In the genomic region with DNA sequence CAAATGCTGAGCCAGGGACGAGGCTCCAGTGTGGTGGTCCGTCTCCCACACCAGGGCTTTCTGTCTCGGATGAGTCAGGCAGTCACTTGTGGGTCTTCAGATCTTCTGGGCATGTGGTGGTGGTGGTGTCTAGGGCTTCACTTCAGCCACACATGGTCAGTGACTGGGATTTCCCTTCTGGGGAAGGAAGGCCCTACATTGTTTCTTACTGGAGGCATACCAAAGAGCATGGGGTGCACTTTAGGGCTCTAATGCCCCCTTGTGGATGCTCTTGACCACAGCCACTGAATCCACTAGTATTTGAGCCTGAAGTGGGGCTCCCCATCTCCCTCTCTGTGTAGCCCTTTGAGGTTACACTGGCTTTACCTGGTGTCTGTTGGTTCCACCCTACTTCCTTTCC, we compare ENCODE assay signal across 9 mouse cellular contexts. TPM values are rescaled to one million over a fixed set of nuclear protein-coding genes. Genes with fewer than 3 reads are reported as not detected.
DNase-seq lines count a peak whose midpoint lies in the region; ATAC-seq and TF ChIP-seq lines count a peak whose summit lies in the region.
"Had no signal": no experiment of that assay in that cellular context is flagged by ENCODE, and none has a peak within 500 bp of the region (broad histone marks: within the 10 kb centered on the region; RNA-seq: fewer than 3 reads in every experiment).

No protein-coding gene starts in this region.

- TF ChIP-seq EP300 in ES-Bruce4 (IDR thresholded peaks at IDR 0.05; ENCODE audit: insufficient read depth, low read depth, low read length) = no peak
- TF ChIP-seq EP300 in stomach, postnatal 0 days (optimal IDR thresholded peaks at IDR 0.05) = no peak

- TF ChIP-seq CTCF in kidney, adult 2 months (conservative IDR thresholded peaks at IDR 0.05; ENCODE audit: insufficient read depth, insufficient read length, low read depth, low read length) = peak; percentile 81
- TF ChIP-seq CTCF in ES-Bruce4 (IDR thresholded peaks at IDR 0.05; ENCODE audit: low read depth, low read length) = peak; percentile 59
- peak; percentile 73 for TF ChIP-seq CTCF in forebrain, postnatal 0 days (IDR thresholded peaks at IDR 0.05; ENCODE audit: low read depth)
- TF ChIP-seq CTCF in stomach, postnatal 0 days (IDR thresholded peaks at IDR 0.05; ENCODE audit: low read depth) = peak; percentile 83

- no peak overlapping the region for H3K4me2 ChIP-seq in kidney, embryonic 15.5 days
- no peak overlapping the region for H3K4me2 ChIP-seq in forebrain, postnatal 0 days (ENCODE audit: low read depth)
- H3K4me2 ChIP-seq in stomach, postnatal 0 days (replicated peaks; ENCODE audit: low read depth) = no peak overlapping the region

- ATAC-seq in kidney, embryonic 15.5 days (replicated peaks; ENCODE audit: low FRiP score) = no peak
- ATAC-seq in forebrain, postnatal 0 days = no peak
- ATAC-seq in stomach, postnatal 0 days (ENCODE audit: low FRiP score, low TSS enrichment) = no peak

- H3K9me3 ChIP-seq in kidney, embryonic 15.5 days (replicated peaks) = no peaks in the 10 kb centered on the region
- no peaks in the 10 kb centered on the region for H3K9me3 ChIP-seq in ES-Bruce4 (replicated peaks; ENCODE audit: control insufficient read depth, insufficient read depth, low read length, poor library complexity, severe bottlenecking)
- no peaks in the 10 kb centered on the region for H3K9me3 ChIP-seq in forebrain, postnatal 0 days (ENCODE audit: low read length)
- no peaks in the 10 kb centered on the region for H3K9me3 ChIP-seq in stomach, postnatal 0 days (ENCODE audit: control insufficient read depth, low read length)

- no peak overlapping the region for H3K4me3 ChIP-seq in kidney, adult 2 months (ENCODE audit: insufficient read depth, low read depth, low read length)
- no peak overlapping the region for H3K4me3 ChIP-seq in kidney, embryonic 15.5 days (replicated peaks)
- H3K4me3 ChIP-seq in ES-Bruce4 (ENCODE audit: low read depth, low read length) = no peak overlapping the region
- no peak overlapping the region for H3K4me3 ChIP-seq in forebrain, postnatal 0 days (ENCODE audit: low read depth, low read length)
- no peak overlapping the region for H3K4me3 ChIP-seq in stomach, postnatal 0 days (ENCODE audit: low read depth, low read length)

- WGBS in kidney, adult 2 months = 96% methylated on average over 3 of the region's 3 CpGs
- 92% methylated on average over 3 of the region's 3 CpGs for WGBS in kidney, embryonic 15.5 days
- 91% methylated on average over 3 of the region's 3 CpGs for WGBS in forebrain, postnatal 0 days
- 95% methylated on average over 3 of the region's 3 CpGs for WGBS in stomach, postnatal 0 days

- no peaks in the 10 kb centered on the region; the same call in 1 of the 2 replicates for H3K4me1 ChIP-seq in kidney, adult 2 months (ENCODE audit: control insufficient read depth, insufficient read depth, low read length)
- H3K4me1 ChIP-seq in kidney, embryonic 15.5 days = peaks cover 6% of the 10 kb centered on the region
- H3K4me1 ChIP-seq in ES-Bruce4 (ENCODE audit: control insufficient read depth, insufficient read depth, low read length) = no peaks in the 10 kb centered on the region
- H3K4me1 ChIP-seq in forebrain, postnatal 0 days (ENCODE audit: insufficient read depth) = no peaks in the 10 kb centered on the region
- H3K4me1 ChIP-seq in stomach, postnatal 0 days (replicated peaks; ENCODE audit: control insufficient read depth, insufficient read depth) = no peaks in the 10 kb centered on the region

- H3K27ac ChIP-seq in kidney, adult 2 months (ENCODE audit: insufficient read depth, low read depth, low read length) = no peak overlapping the region
- H3K27ac ChIP-seq in kidney, embryonic 15.5 days = no peak overlapping the region
- H3K27ac ChIP-seq in ES-Bruce4 (ENCODE audit: insufficient read depth, low read length) = no peak overlapping the region
- H3K27ac ChIP-seq in forebrain, postnatal 0 days (ENCODE audit: low read depth, low read length) = no peak overlapping the region
- H3K27ac ChIP-seq in stomach, postnatal 0 days (replicated peaks) = no peak overlapping the region

- DNase-seq in kidney, adult 2 months = peak; percentile 59
- DNase-seq in brain, adult 2 months (ENCODE audit: low read depth, low spot score) = peak; percentile 84
- peak; percentile 54 for DNase-seq in forebrain, postnatal 0 days
- DNase-seq in left cerebral cortex, postnatal 4 days = peak; percentile 43
- DNase-seq in stomach, postnatal 0 days (ENCODE audit: low spot score) = peak; percentile 46
- DNase-seq in testis, postnatal 10 days (ENCODE audit: low spot score) = no peak

- TF ChIP-seq POLR2A in kidney, adult 2 months (IDR thresholded peaks at IDR 0.05; ENCODE audit: low read depth, low read length) = no peak
- TF ChIP-seq POLR2A in ES-Bruce4 (IDR thresholded peaks at IDR 0.05; ENCODE audit: insufficient read depth, low read length) = no peak

- no peaks in the 10 kb centered on the region for H3K27me3 ChIP-seq in kidney, adult 2 months (replicated peaks; ENCODE audit: control insufficient read depth, insufficient read depth, low read length)
- no peaks in the 10 kb centered on the region for H3K27me3 ChIP-seq in kidney, embryonic 15.5 days
- H3K27me3 ChIP-seq in ES-Bruce4 (ENCODE audit: control insufficient read depth, insufficient read depth, low read length, poor library complexity, severe bottlenecking) = no peaks in the 10 kb centered on the region
- no peaks in the 10 kb centered on the region for H3K27me3 ChIP-seq in forebrain, postnatal 0 days (ENCODE audit: insufficient read depth, low read length)
- no peaks in the 10 kb centered on the region for H3K27me3 ChIP-seq in stomach, postnatal 0 days (ENCODE audit: control insufficient read depth, insufficient read depth, low read length)

- no peaks in the 10 kb centered on the region for H3K36me3 ChIP-seq in kidney, adult 2 months (ENCODE audit: control insufficient read depth, insufficient read depth, low read length)
- H3K36me3 ChIP-seq in kidney, embryonic 15.5 days = no peaks in the 10 kb centered on the region
- H3K36me3 ChIP-seq in ES-Bruce4 (ENCODE audit: control insufficient read depth, insufficient read depth, low read length, poor library complexity, severe bottlenecking) = no peaks in the 10 kb centered on the region
- no peaks in the 10 kb centered on the region for H3K36me3 ChIP-seq in forebrain, postnatal 0 days (ENCODE audit: insufficient read depth)
- no peaks in the 10 kb centered on the region for H3K36me3 ChIP-seq in stomach, postnatal 0 days (ENCODE audit: control insufficient read depth, insufficient read depth, low read length)

- H3K9ac ChIP-seq in kidney, embryonic 15.5 days = no peak overlapping the region
- no peak overlapping the region for H3K9ac ChIP-seq in ES-Bruce4 (ENCODE audit: low read depth, poor library complexity, severe bottlenecking)
- H3K9ac ChIP-seq in forebrain, postnatal 0 days = no peak overlapping the region
- H3K9ac ChIP-seq in stomach, postnatal 0 days (ENCODE audit: low read length) = no peak overlapping the region

- intact Hi-C loops in left cerebral cortex, postnatal 4 days (cut with DNase I) = no loop called here

RNA-seq across cellular contexts. Expression of a gene that starts 47.9 kb away (rescaled TPM):
- polyA plus RNA-seq in kidney, adult 2 months (2012; rRNA removed) = not detected in 2 replicates
- polyA plus RNA-seq in kidney, embryonic 15.5 days (2015; fragmentation: Nextera tagmentation; extraction: Ambion mirVana) = not detected in 2 replicates
- polyA plus RNA-seq in ES-Bruce4 (2011; ENCODE audit: insufficient read depth, insufficient read length, low read depth, missing spikeins) = not detected in 2 replicates
- total RNA-seq in forebrain, postnatal 0 days (2014; rRNA removed) = not detected in 2 replicates
- polyA plus RNA-seq in forebrain, postnatal 0 days (2015; fragmentation: Nextera tagmentation; extraction: Ambion mirVana) = not detected in 2 replicates
- not detected for total RNA-seq in left cerebral cortex, postnatal 4 days (2021)
- not detected in 2 replicates for polyA plus RNA-seq in stomach, postnatal 0 days (2015; fragmentation: Nextera tagmentation; extraction: Ambion mirVana)
- total RNA-seq: layer of hippocampus, postnatal 25 days had no signal

RNA-seq across cellular contexts. Expression of a gene that starts 57.1 kb away (rescaled TPM):
- polyA plus RNA-seq in kidney, adult 2 months (2012; rRNA removed) = 28.0 and 37.5 TPM in 2 replicates
- polyA plus RNA-seq in kidney, embryonic 15.5 days (2015; fragmentation: Nextera tagmentation; extraction: Ambion mirVana) = 5.6 and 8.3 TPM in 2 replicates
- polyA plus RNA-seq in ES-Bruce4 (2011; ENCODE audit: insufficient read depth, insufficient read length, low read depth, missing spikeins) = not detected in 2 replicates
- total RNA-seq in forebrain, postnatal 0 days (2014; rRNA removed) = not detected in 2 replicates
- not detected in 2 replicates for polyA plus RNA-seq in forebrain, postnatal 0 days (2015; fragmentation: Nextera tagmentation; extraction: Ambion mirVana)
- total RNA-seq in left cerebral cortex, postnatal 4 days (2021) = under 1 TPM in 1 of 2 experiments, not detected in 1; 0.24 TPM
- polyA plus RNA-seq in stomach, postnatal 0 days (2015; fragmentation: Nextera tagmentation; extraction: Ambion mirVana) = 2.3 and 4.5 TPM in 2 replicates
- total RNA-seq: layer of hippocampus, postnatal 25 days had no signal
